Mouse (Mus musculus) brain, embryonic 14.5 days (tissue): ENCODE data around the gene Trim44.

Source experiments
- CTCF ChIP-seq: fragments of 200-500 bp; IDR thresholded peaks from 2 replicates; pipeline ENCODE4 v1.5.1; 2012; ENCODE audit warnings: inconsistent platforms, mild to moderate bottlenecking, moderate library complexity, borderline replicate concordance; ENCODE audit not compliant: insufficient read depth, insufficient read length; ENCODE audit errors: extremely low read depth
- POLR2A ChIP-seq: fragments of 200-500 bp; IDR thresholded peaks from 2 replicates; pipeline ENCODE4 v1.6.1; 2012; ENCODE audit warnings: mild to moderate bottlenecking, inconsistent platforms, borderline replicate concordance; ENCODE audit not compliant: poor library complexity, insufficient read depth, insufficient read length, severe bottlenecking; ENCODE audit errors: extremely low read depth

DNA sequence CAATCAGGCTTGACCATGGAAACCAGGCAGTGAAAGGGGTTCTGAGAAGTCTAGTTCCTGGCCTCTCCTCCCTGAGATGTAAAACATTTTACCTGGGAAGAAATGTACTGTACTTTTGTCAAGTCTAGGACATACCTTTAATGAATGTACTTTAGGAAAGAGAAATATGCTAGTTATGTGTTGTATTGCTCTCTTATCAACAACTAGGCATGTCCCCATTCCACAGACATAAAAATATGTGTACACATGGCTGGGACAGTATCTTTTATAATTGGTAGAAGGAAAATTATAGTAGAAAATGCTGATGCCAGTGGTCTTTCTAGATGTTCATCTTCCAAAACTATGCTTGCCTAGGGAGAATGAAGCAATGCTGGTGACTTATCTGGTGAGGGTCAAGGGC lies 20.3 kb upstream of the Trim44 start:
- no peak for TF ChIP-seq POLR2A
- no peak for TF ChIP-seq CTCF
